8 mouse cellular contexts compared by ENCODE assay signal in genomic region chr8:72320803-72321583, GRCm38 (mm10). TPM values are rescaled to one million over a fixed set of nuclear protein-coding genes. Genes with fewer than 3 reads are reported as not detected.
DNase-seq lines count a peak whose midpoint lies in the region; ATAC-seq and TF ChIP-seq lines count a peak whose summit lies in the region.

No protein-coding gene starts in this region.

- H3K4me3 ChIP-seq in E14TG2a.4 (replicated peaks; ENCODE audit: low read length) = peak overlapping the region; percentile 98
- H3K4me3 ChIP-seq in hindbrain, embryonic 14.5 days (replicated peaks; ENCODE audit: low read length) = peak overlapping the region; percentile 50

- peaks cover 56% of the 10 kb centered on the region for H3K4me1 ChIP-seq in E14TG2a.4 (replicated peaks; ENCODE audit: low read depth, low read length)
- 0 out of 2 replicates have a peak, but pooled peaks cover 6% of the 10 kb centered on the region for H3K4me1 ChIP-seq in hindbrain, embryonic 14.5 days (replicated peaks; ENCODE audit: control insufficient read depth, insufficient read depth, low read length)

- 0 out of 2 replicates have a peak overlapping the region, but pooled peaks have one; percentile 78 for H3K4me2 ChIP-seq in hindbrain, embryonic 14.5 days (replicated peaks)

- no peak for TF ChIP-seq CTCF in E14TG2a.4 (conservative IDR thresholded peaks at IDR 0.05; ENCODE audit: low read length)

- peaks cover 52% of the 10 kb centered on the region for H3K36me3 ChIP-seq in E14TG2a.4 (ENCODE audit: insufficient read depth, low read length)
- no peaks in the 10 kb centered on the region for H3K36me3 ChIP-seq in hindbrain, embryonic 14.5 days (replicated peaks; ENCODE audit: control insufficient read depth, insufficient read depth)

- DNase-seq in heart, adult 11 months = peak; percentile 94
- DNase-seq in heart, postnatal 4 days = no peak
- no peak for DNase-seq in hindbrain, embryonic 14.5 days (ENCODE audit: low spot score)
- peak; percentile 26 for DNase-seq in lung, postnatal 25 days (ENCODE audit: low spot score)
- no peak for DNase-seq in cerebellum, postnatal 4 days (ENCODE audit: low spot score in 2 of 2)
- no peak for DNase-seq in right cerebral cortex, postnatal 10 days (ENCODE audit: low spot score in 2 of 2)

- 60% methylated on average over 25 of the region's 25 CpGs for WGBS in hindbrain, embryonic 14.5 days

- H3K27me3 ChIP-seq in E14TG2a.4 (ENCODE audit: insufficient read depth, low read length) = no peaks in the 10 kb centered on the region
- peaks cover 40% of the 10 kb centered on the region for H3K27me3 ChIP-seq in hindbrain, embryonic 14.5 days (ENCODE audit: control insufficient read depth, insufficient read depth, low read length)

- H3K9ac ChIP-seq in hindbrain, embryonic 14.5 days = no peak overlapping the region; the same call in 1 of the 2 replicates

- no peaks in the 10 kb centered on the region for H3K9me3 ChIP-seq in E14TG2a.4 (ENCODE audit: low read length)
- H3K9me3 ChIP-seq in hindbrain, embryonic 14.5 days (ENCODE audit: control insufficient read depth, low read length) = no peaks in the 10 kb centered on the region

- ATAC-seq in hindbrain, embryonic 14.5 days (ENCODE audit: low FRiP score) = no peak
- no peak for ATAC-seq in frontal cortex, adult (ENCODE audit: low TSS enrichment)

- no peak overlapping the region for H3K27ac ChIP-seq in hindbrain, embryonic 14.5 days

RNA-seq across cellular contexts. Expression of gene Klf2, which starts 2.2 kb away (rescaled TPM):
- 10 to 100 TPM; 65.3 to 68.2 TPM for total RNA-seq in heart, postnatal 4 days (2021)
- 6.8 and 9.5 TPM in 2 replicates for polyA plus RNA-seq in hindbrain, embryonic 14.5 days (2014; fragmentation: Nextera tagmentation; extraction: Ambion mirVana)

RNA-seq across cellular contexts. Expression of gene Gm10282, which starts 15.9 kb away (rescaled TPM):
- total RNA-seq in heart, postnatal 4 days (2021) = 10 to 100 TPM; 34.9 to 36.3 TPM
- 13.1 and 14.3 TPM in 2 replicates for polyA plus RNA-seq in hindbrain, embryonic 14.5 days (2014; fragmentation: Nextera tagmentation; extraction: Ambion mirVana)

Comparison
In these comparisons a context has a peak if more than half of its experiments do, and no peak if none do; other contexts are left out.
1. DNase-seq: peak in heart, adult 11 months (single experiment) and lung, postnatal 25 days (single experiment); none in heart, postnatal 4 days (single experiment), hindbrain, embryonic 14.5 days (single experiment), cerebellum, postnatal 4 days (0 of 2) and right cerebral cortex, postnatal 10 days (0 of 2).